Mouse (Mus musculus): ENCODE data around the gene Klri2.
"Not testable (repeated sequence)": the region's sequence is repeated elsewhere in the genome, so short reads cannot be mapped to it uniquely, and the experiment has no call there.

Gene Klri2

GRCm38 (mm10) chr6:129740069-129740721 lies at the start of gene Klri2:
TSS of gene Klri2 (minus strand) at chr6:129740484.
- in situ Hi-C loops (cut with MboI; ENCODE audit: low pct_unique_long_range_greater_than_20kb in 1 of 2, low sequenced_read_pairs in 2 of 2, unreplicated experiment in 1 of 2), result no loop called here

- in situ Hi-C loops (cut with MboI; ENCODE audit: low pct_unique_long_range_greater_than_20kb in 1 of 2, low sequenced_read_pairs in 2 of 2, unreplicated experiment in 1 of 2), result not testable (repeated sequence)
Measured at GRCm38 (mm10) chr6:129784170-129784569, 43.9 kb upstream of the Klri2 start, which contains the start of gene Gm156. TSS of gene Gm156 (minus strand) at chr6:129784270.

- in situ Hi-C loops (cut with MboI; ENCODE audit: low pct_unique_long_range_greater_than_20kb in 1 of 2, low sequenced_read_pairs in 2 of 2, unreplicated experiment in 1 of 2), result no loop called here
Measured at GRCm38 (mm10) chr6:129747654-129748032, 7.4 kb upstream of the Klri2 start.

- in situ Hi-C loops (cut with MboI; ENCODE audit: low pct_unique_long_range_greater_than_20kb in 1 of 2, low sequenced_read_pairs in 2 of 2, unreplicated experiment in 1 of 2), result no loop called here
Measured at GRCm38 (mm10) chr6:129747016-129747653, 6.9 kb upstream of the Klri2 start.

- in situ Hi-C loops (cut with MboI; ENCODE audit: low pct_unique_long_range_greater_than_20kb in 1 of 2, low sequenced_read_pairs in 2 of 2, unreplicated experiment in 1 of 2), result no loop called here
Measured at GRCm38 (mm10) chr6:129746151-129746550, 5.9 kb upstream of the Klri2 start.

- in situ Hi-C loops (cut with MboI; ENCODE audit: low pct_unique_long_range_greater_than_20kb in 1 of 2, low sequenced_read_pairs in 2 of 2, unreplicated experiment in 1 of 2), result no loop called here
Measured at GRCm38 (mm10) chr6:129736414-129736813, 3.9 kb downstream of the Klri2 start.

GRCm38 (mm10) chr6:129727237-129727636 lies 13.0 kb downstream of the Klri2 start:
- in situ Hi-C loops (cut with MboI; ENCODE audit: low pct_unique_long_range_greater_than_20kb in 1 of 2, low sequenced_read_pairs in 2 of 2, unreplicated experiment in 1 of 2), result no loop called here

- in situ Hi-C loops (cut with MboI; ENCODE audit: low pct_unique_long_range_greater_than_20kb in 1 of 2, low sequenced_read_pairs in 2 of 2, unreplicated experiment in 1 of 2), result no loop called here
Measured at GRCm38 (mm10) chr6:129721390-129721789, 18.9 kb downstream of the Klri2 start.

- in situ Hi-C loops (cut with MboI; ENCODE audit: low pct_unique_long_range_greater_than_20kb in 1 of 2, low sequenced_read_pairs in 2 of 2, unreplicated experiment in 1 of 2), result no loop called here
Measured at GRCm38 (mm10) chr6:129720487-129720886, 19.8 kb downstream of the Klri2 start.

- in situ Hi-C loops (cut with MboI; ENCODE audit: low pct_unique_long_range_greater_than_20kb in 1 of 2, low sequenced_read_pairs in 2 of 2, unreplicated experiment in 1 of 2), result no loop called here
Measured at GRCm38 (mm10) chr6:129717032-129717431, 23.3 kb downstream of the Klri2 start, which contains the start of gene Klri1. TSS of gene Klri1 (minus strand) at chr6:129717132.

- in situ Hi-C loops (cut with MboI; ENCODE audit: low pct_unique_long_range_greater_than_20kb in 1 of 2, low sequenced_read_pairs in 2 of 2, unreplicated experiment in 1 of 2), result no loop called here
Measured at GRCm38 (mm10) chr6:129713566-129713965, 26.7 kb downstream of the Klri2 start.

- in situ Hi-C loops (cut with MboI; ENCODE audit: low pct_unique_long_range_greater_than_20kb in 1 of 2, low sequenced_read_pairs in 2 of 2, unreplicated experiment in 1 of 2), result not testable (repeated sequence)
Measured at GRCm38 (mm10) chr6:129691436-129691835, 48.8 kb downstream of the Klri2 start.

- in situ Hi-C loops (cut with MboI; ENCODE audit: low pct_unique_long_range_greater_than_20kb in 1 of 2, low sequenced_read_pairs in 2 of 2, unreplicated experiment in 1 of 2), result no loop called here
Measured at GRCm38 (mm10) chr6:129680379-129680778, 59.9 kb downstream of the Klri2 start.

Measured in mouse embryonic stem cell (cell line).